Mouse (Mus musculus): ENCODE data around the gene Ralgapa2. TPM values are rescaled to one million over a fixed set of nuclear protein-coding genes. Genes with fewer than 3 reads are reported as not detected.
A peak's percentile ranks its signal among the peaks of the same experiment; 100 is the strongest.

Gene Ralgapa2
- polyA plus RNA-seq, 1 experiment from 2014 or later = 7.7 TPM

- Histone ChIP-seq H3K9me3 (no peaks in the 10 kb centered on the region), H3K9ac (no peak overlapping the region), H3K27me3 (no peaks in the 10 kb centered on the region), H3K4me1 (no peaks in the 10 kb centered on the region), H3K4me2 (no peak overlapping the region), H3K27ac (no peak overlapping the region), H3K36me3 (0 out of 2 replicates have a peak, but pooled peaks cover 2% of the 10 kb centered on the region), H3K4me3 (no peak overlapping the region)
- WGBS = 71% methylated on average over 4 of the region's 4 CpGs
- no peak for ATAC-seq (ENCODE audit: borderline replicate concordance, extremely low read depth, low FRiP score, low TSS enrichment)
These were observed 88.3 kb downstream of the Ralgapa2 start for GRCm38 (mm10) chr2:146423710-146424301.

GRCm38 (mm10) chr2:146423032-146423691 lies 89.0 kb downstream of the Ralgapa2 start:
- Histone ChIP-seq H3K4me1 (no peaks in the 10 kb centered on the region), H3K27ac (no peak overlapping the region), H3K9ac (no peak overlapping the region), H3K36me3 (0 out of 2 replicates have a peak, but pooled peaks cover 2% of the 10 kb centered on the region), H3K4me2 (no peak overlapping the region), H3K4me3 (no peak overlapping the region), H3K27me3 (no peaks in the 10 kb centered on the region), H3K9me3 (no peaks in the 10 kb centered on the region)
- WGBS = 78% methylated on average over 5 of the region's 5 CpGs
- no peak for ATAC-seq (ENCODE audit: borderline replicate concordance, extremely low read depth, low FRiP score, low TSS enrichment)

- Histone ChIP-seq H3K4me2 (no peak overlapping the region), H3K27ac (no peak overlapping the region), H3K27me3 (no peaks in the 10 kb centered on the region), H3K4me1 (peaks cover 12% of the 10 kb centered on the region), H3K36me3 (0 out of 2 replicates have a peak, but pooled peaks cover 2% of the 10 kb centered on the region), H3K9me3 (no peaks in the 10 kb centered on the region), H3K4me3 (no peak overlapping the region), H3K9ac (no peak overlapping the region)
- 95% methylated on average over 2 of the region's 2 CpGs for WGBS
- ATAC-seq (ENCODE audit: borderline replicate concordance, extremely low read depth, low FRiP score, low TSS enrichment) = no peak
These were observed 95.9 kb downstream of the Ralgapa2 start for GRCm38 (mm10) chr2:146416283-146416682.

- peak; percentile 80; the same call in 1 of the 2 replicates for ATAC-seq (ENCODE audit: borderline replicate concordance, extremely low read depth, low FRiP score, low TSS enrichment)
- H3K4me1 ChIP-seq = peaks cover 12% of the 10 kb centered on the region
- H3K27ac ChIP-seq = no peak overlapping the region
- H3K4me2 ChIP-seq = no peak overlapping the region
- H3K4me3 ChIP-seq = no peak overlapping the region
- H3K9me3 ChIP-seq = no peaks in the 10 kb centered on the region
- no peaks in the 10 kb centered on the region for H3K27me3 ChIP-seq
- no peaks in the 10 kb centered on the region for H3K36me3 ChIP-seq
- no peak overlapping the region for H3K9ac ChIP-seq
- 33% methylated on average over 8 of the region's 8 CpGs for WGBS
These were observed 97.5 kb downstream of the Ralgapa2 start for GRCm38 (mm10) chr2:146414484-146415291.

GRCm38 (mm10) chr2:146412733-146413132 lies 99.4 kb downstream of the Ralgapa2 start:
- H3K36me3 ChIP-seq = no peaks in the 10 kb centered on the region

GRCm38 (mm10) chr2:146411904-146412303 lies 100.2 kb downstream of the Ralgapa2 start:
- no peak overlapping the region for H3K4me3 ChIP-seq

More at GRCm38 (mm10) chr2:146412733-146413132, 99.4 kb downstream of the Ralgapa2 start:
- Histone ChIP-seq H3K4me1 (peaks cover 12% of the 10 kb centered on the region), H3K4me2 (no peak overlapping the region), H3K9ac (no peak overlapping the region), H3K4me3 (no peak overlapping the region), H3K9me3 (no peaks in the 10 kb centered on the region), H3K27ac (no peak overlapping the region), H3K27me3 (no peaks in the 10 kb centered on the region)
- ATAC-seq (ENCODE audit: borderline replicate concordance, extremely low read depth, low FRiP score, low TSS enrichment) = no peak
- WGBS = 22% methylated on average over 9 of the region's 9 CpGs

GRCm38 (mm10) chr2:146407078-146407477 lies 105.1 kb downstream of the Ralgapa2 start:
- no peak for ATAC-seq (ENCODE audit: borderline replicate concordance, extremely low read depth, low FRiP score, low TSS enrichment)
- H3K9me3 ChIP-seq = no peaks in the 10 kb centered on the region
- H3K27me3 ChIP-seq = no peaks in the 10 kb centered on the region
- H3K9ac ChIP-seq = no peak overlapping the region
- H3K4me2 ChIP-seq = no peak overlapping the region
- H3K36me3 ChIP-seq = no peaks in the 10 kb centered on the region
- no peak overlapping the region for H3K4me3 ChIP-seq
- 57% methylated on average over 4 of the region's 4 CpGs for WGBS
- no peaks in the 10 kb centered on the region for H3K4me1 ChIP-seq
- no peak overlapping the region for H3K27ac ChIP-seq

More at GRCm38 (mm10) chr2:146411904-146412303, 100.2 kb downstream of the Ralgapa2 start:
- ATAC-seq (ENCODE audit: borderline replicate concordance, extremely low read depth, low FRiP score, low TSS enrichment) = no peak
- peaks cover 12% of the 10 kb centered on the region for H3K4me1 ChIP-seq
- WGBS = 61% methylated on average over 5 of the region's 5 CpGs
- no peaks in the 10 kb centered on the region for H3K36me3 ChIP-seq
- H3K9ac ChIP-seq = no peak overlapping the region
- H3K27ac ChIP-seq = no peak overlapping the region
- H3K4me2 ChIP-seq = no peak overlapping the region
- H3K27me3 ChIP-seq = no peaks in the 10 kb centered on the region
- no peaks in the 10 kb centered on the region for H3K9me3 ChIP-seq

GRCm38 (mm10) chr2:146401588-146401987 lies 110.6 kb downstream of the Ralgapa2 start:
- Histone ChIP-seq H3K9ac (no peak overlapping the region), H3K4me3 (no peak overlapping the region), H3K27me3 (no peaks in the 10 kb centered on the region)

GRCm38 (mm10) chr2:146400738-146401137 lies 111.4 kb downstream of the Ralgapa2 start:
- Histone ChIP-seq H3K9ac (no peak overlapping the region), H3K4me2 (no peak overlapping the region), H3K4me3 (no peak overlapping the region), H3K36me3 (no peaks in the 10 kb centered on the region), H3K27ac (no peak overlapping the region), H3K9me3 (no peaks in the 10 kb centered on the region), H3K27me3 (no peaks in the 10 kb centered on the region), H3K4me1 (no peaks in the 10 kb centered on the region)
- ATAC-seq (ENCODE audit: borderline replicate concordance, extremely low read depth, low FRiP score, low TSS enrichment) = no peak
- 30% methylated on average over 2 of the region's 2 CpGs for WGBS

More at GRCm38 (mm10) chr2:146401588-146401987, 110.6 kb downstream of the Ralgapa2 start:
- no peak overlapping the region for H3K27ac ChIP-seq
- H3K9me3 ChIP-seq = no peaks in the 10 kb centered on the region
- ATAC-seq (ENCODE audit: borderline replicate concordance, extremely low read depth, low FRiP score, low TSS enrichment) = no peak
- no peak overlapping the region for H3K4me2 ChIP-seq
- H3K36me3 ChIP-seq = no peaks in the 10 kb centered on the region
- no peaks in the 10 kb centered on the region for H3K4me1 ChIP-seq

GRCm38 (mm10) chr2:146398211-146398865 lies 113.8 kb downstream of the Ralgapa2 start:
- 87% methylated on average over 6 of the region's 6 CpGs for WGBS
- H3K36me3 ChIP-seq = no peaks in the 10 kb centered on the region
- no peak overlapping the region for H3K27ac ChIP-seq
- no peaks in the 10 kb centered on the region for H3K9me3 ChIP-seq
- no peaks in the 10 kb centered on the region for H3K4me1 ChIP-seq
- no peak overlapping the region for H3K4me2 ChIP-seq
- H3K9ac ChIP-seq = no peak overlapping the region
- H3K27me3 ChIP-seq = no peaks in the 10 kb centered on the region
- no peak overlapping the region for H3K4me3 ChIP-seq
- ATAC-seq (ENCODE audit: borderline replicate concordance, extremely low read depth, low FRiP score, low TSS enrichment) = no peak

- H3K4me3 ChIP-seq = no peak overlapping the region
- no peak for ATAC-seq (ENCODE audit: borderline replicate concordance, extremely low read depth, low FRiP score, low TSS enrichment)
- H3K27ac ChIP-seq = no peak overlapping the region
- H3K27me3 ChIP-seq = no peaks in the 10 kb centered on the region
- no peaks in the 10 kb centered on the region for H3K9me3 ChIP-seq
- no peaks in the 10 kb centered on the region for H3K36me3 ChIP-seq
- H3K9ac ChIP-seq = no peak overlapping the region
- 71% methylated on average over 2 of the region's 2 CpGs for WGBS
- H3K4me2 ChIP-seq = no peak overlapping the region
- H3K4me1 ChIP-seq = no peaks in the 10 kb centered on the region
These were observed 124.9 kb downstream of the Ralgapa2 start for GRCm38 (mm10) chr2:146387211-146387610.

Measured in lung, embryonic 15.5 days (tissue).